Mouse (Mus musculus): ENCODE data around the gene Tmco5b. TPM values are rescaled to one million over a fixed set of nuclear protein-coding genes. Genes with fewer than 3 reads are reported as not detected.

Gene Tmco5b
- polyA plus RNA-seq (2016; fragmentation: Nextera tagmentation; extraction: Ambion mirVana), result 0.16 TPM in 1 of 2 replicates, not detected in the other

- WGBS, result 85% methylated on average over 2 of the region's 2 CpGs
- DNase-seq (ENCODE audit: low spot score), result no peak
- no peaks in the 10 kb centered on the region for H3K27me3 ChIP-seq (replicated peaks; ENCODE audit: low read depth, poor library complexity, severe bottlenecking)
Observed at GRCm38 (mm10) chr2:113285432-113285831, at the start of gene Tmco5b. Gene Tmco5b (plus strand): TSS chr2:113285732.

GRCm38 (mm10) chr2:113236993-113237392 is 48.5 kb upstream of the Tmco5b start:
- Histone ChIP-seq H3K9me3 (no peaks in the 10 kb centered on the region), H3K27ac (replicated peaks) (no peak overlapping the region), H3K27me3 (replicated peaks; ENCODE audit: low read depth, poor library complexity, severe bottlenecking) (no peaks in the 10 kb centered on the region), H3K4me3 (no peak overlapping the region), H3K4me1 (no peaks in the 10 kb centered on the region), H3K36me3 (replicated peaks) (no peaks in the 10 kb centered on the region)
- 80% methylated on average over 1 of the region's 1 CpGs for WGBS
- no peak for DNase-seq (ENCODE audit: low spot score)

More at GRCm38 (mm10) chr2:113285432-113285831, at the start of gene Tmco5b:
- Histone ChIP-seq H3K4me1 (no peaks in the 10 kb centered on the region), H3K36me3 (replicated peaks) (no peaks in the 10 kb centered on the region), H3K27ac (replicated peaks) (no peak within 1 kb of the TSS), H3K9me3 (no peaks in the 10 kb centered on the region), H3K4me3 (no peak within 1 kb of the TSS)

GRCm38 (mm10) chr2:113238871-113239270 is 46.7 kb upstream of the Tmco5b start:
- WGBS, result 78% methylated on average over 5 of the region's 5 CpGs
- Histone ChIP-seq H3K9me3 (no peaks in the 10 kb centered on the region), H3K27me3 (replicated peaks; ENCODE audit: low read depth, poor library complexity, severe bottlenecking) (no peaks in the 10 kb centered on the region), H3K4me3 (no peak overlapping the region), H3K27ac (replicated peaks) (no peak overlapping the region), H3K4me1 (no peaks in the 10 kb centered on the region), H3K36me3 (replicated peaks) (no peaks in the 10 kb centered on the region)
- DNase-seq (ENCODE audit: low spot score), result no peak

DNA sequence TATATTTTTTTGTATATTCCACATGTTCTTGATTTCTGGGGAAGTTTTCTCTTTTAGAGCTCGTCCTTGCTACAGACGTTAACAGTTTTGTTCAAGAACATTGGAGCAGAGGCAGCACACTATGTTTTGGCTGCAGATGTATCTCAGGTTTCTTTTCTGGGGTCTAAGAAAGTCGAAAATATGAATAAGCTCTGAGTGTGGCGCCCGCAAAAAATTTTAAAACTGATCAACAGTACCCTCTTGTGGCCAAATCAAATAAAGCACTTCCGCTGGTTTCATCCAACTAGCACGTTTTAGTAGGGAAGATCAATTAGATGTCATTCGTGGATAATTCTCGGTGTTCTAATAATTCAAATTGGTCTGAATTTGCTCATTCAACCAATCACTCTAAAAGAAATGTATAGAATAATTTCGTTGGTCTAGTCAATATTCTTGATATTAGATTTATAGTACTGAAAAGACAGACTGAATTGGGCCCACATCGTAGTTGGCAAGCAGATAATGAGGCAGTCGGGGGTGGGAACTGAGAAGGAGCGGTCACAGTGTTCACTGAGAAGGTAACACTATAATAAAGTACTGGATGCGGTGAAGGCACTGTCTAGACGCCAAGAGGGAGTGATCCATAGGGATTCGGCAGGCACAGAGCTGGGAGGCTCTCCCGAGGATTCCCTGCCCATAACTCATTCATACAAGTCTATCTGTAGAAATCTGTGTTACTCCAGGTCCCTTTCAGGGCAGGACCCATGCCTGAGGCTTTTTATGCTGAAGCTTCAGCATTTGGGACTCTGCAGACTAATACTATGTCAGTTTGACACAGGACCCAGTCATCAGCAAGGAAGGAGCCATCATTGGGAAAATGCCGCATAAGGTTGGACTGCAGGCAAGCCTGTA is 17.1 kb downstream of the Tmco5b start:
- H3K9me3 ChIP-seq, result no peaks in the 10 kb centered on the region
- DNase-seq (ENCODE audit: low spot score), result peak; percentile 34
- 46% methylated on average over 18 of the region's 18 CpGs for WGBS
- H3K27me3 ChIP-seq (replicated peaks; ENCODE audit: low read depth, poor library complexity, severe bottlenecking), result 0 out of 2 replicates have a peak, but pooled peaks cover 3% of the 10 kb centered on the region
- H3K4me3 ChIP-seq, result no peak overlapping the region
- no peak overlapping the region for H3K27ac ChIP-seq (replicated peaks)
- no peaks in the 10 kb centered on the region for H3K4me1 ChIP-seq
- no peaks in the 10 kb centered on the region for H3K36me3 ChIP-seq (replicated peaks)

DNA sequence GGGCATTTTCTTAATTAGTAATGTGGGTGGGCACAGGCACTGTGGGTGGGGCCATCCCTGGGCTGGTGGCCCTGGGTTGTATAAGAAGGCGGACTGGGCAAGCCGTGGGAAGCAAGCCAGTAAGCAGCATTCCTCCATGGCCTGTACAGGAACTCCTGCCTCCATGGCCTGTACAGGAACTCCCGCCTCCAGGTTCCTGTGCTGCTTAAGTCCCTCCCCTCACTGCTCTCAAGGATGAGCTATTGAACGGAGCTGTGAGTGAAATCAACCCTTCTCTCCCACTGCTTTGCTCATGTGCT is 17.7 kb downstream of the Tmco5b start:
- 77% methylated on average over 4 of the region's 4 CpGs for WGBS
- H3K27me3 ChIP-seq (replicated peaks; ENCODE audit: low read depth, poor library complexity, severe bottlenecking), result 0 out of 2 replicates have a peak, but pooled peaks cover 3% of the 10 kb centered on the region
- H3K9me3 ChIP-seq, result no peaks in the 10 kb centered on the region

GRCm38 (mm10) chr2:113305339-113305738 is 19.8 kb downstream of the Tmco5b start:
- 0 out of 2 replicates have a peak, but pooled peaks cover 3% of the 10 kb centered on the region for H3K27me3 ChIP-seq (replicated peaks; ENCODE audit: low read depth, poor library complexity, severe bottlenecking)
- no peaks in the 10 kb centered on the region for H3K4me1 ChIP-seq
- 17% methylated on average over 4 of the region's 4 CpGs for WGBS
- H3K9me3 ChIP-seq, result no peaks in the 10 kb centered on the region
- no peak overlapping the region for H3K27ac ChIP-seq (replicated peaks)
- DNase-seq (ENCODE audit: low spot score), result peak; percentile 70
- no peak overlapping the region for H3K4me3 ChIP-seq
- H3K36me3 ChIP-seq (replicated peaks), result no peaks in the 10 kb centered on the region

More for the DNA sequence above, 17.7 kb downstream of the Tmco5b start:
- Histone ChIP-seq H3K4me3 (no peak overlapping the region), H3K4me1 (no peaks in the 10 kb centered on the region), H3K27ac (replicated peaks) (no peak overlapping the region), H3K36me3 (replicated peaks) (no peaks in the 10 kb centered on the region)
- DNase-seq (ENCODE audit: low spot score), result no peak

GRCm38 (mm10) chr2:113311211-113311610 is 25.7 kb downstream of the Tmco5b start:
- H3K36me3 ChIP-seq (replicated peaks), result no peaks in the 10 kb centered on the region
- H3K4me3 ChIP-seq, result no peak overlapping the region
- no peak overlapping the region for H3K27ac ChIP-seq (replicated peaks)
- WGBS, result 85% methylated on average over 3 of the region's 3 CpGs
- H3K27me3 ChIP-seq (replicated peaks; ENCODE audit: low read depth, poor library complexity, severe bottlenecking), result no peaks in the 10 kb centered on the region
- H3K9me3 ChIP-seq, result no peaks in the 10 kb centered on the region
- DNase-seq (ENCODE audit: low spot score), result no peak
- no peaks in the 10 kb centered on the region for H3K4me1 ChIP-seq

GRCm38 (mm10) chr2:113323016-113323415 is 37.5 kb downstream of the Tmco5b start:
- H3K4me3 ChIP-seq, result no peak overlapping the region
- H3K27me3 ChIP-seq (replicated peaks; ENCODE audit: low read depth, poor library complexity, severe bottlenecking), result peaks cover 5% of the 10 kb centered on the region
- no peaks in the 10 kb centered on the region for H3K36me3 ChIP-seq (replicated peaks)
- DNase-seq (ENCODE audit: low spot score), result no peak
- H3K9me3 ChIP-seq, result no peaks in the 10 kb centered on the region
- 29% methylated on average over 7 of the region's 7 CpGs for WGBS
- peaks cover 10% of the 10 kb centered on the region for H3K4me1 ChIP-seq
- H3K27ac ChIP-seq (replicated peaks), result no peak overlapping the region

DNA sequence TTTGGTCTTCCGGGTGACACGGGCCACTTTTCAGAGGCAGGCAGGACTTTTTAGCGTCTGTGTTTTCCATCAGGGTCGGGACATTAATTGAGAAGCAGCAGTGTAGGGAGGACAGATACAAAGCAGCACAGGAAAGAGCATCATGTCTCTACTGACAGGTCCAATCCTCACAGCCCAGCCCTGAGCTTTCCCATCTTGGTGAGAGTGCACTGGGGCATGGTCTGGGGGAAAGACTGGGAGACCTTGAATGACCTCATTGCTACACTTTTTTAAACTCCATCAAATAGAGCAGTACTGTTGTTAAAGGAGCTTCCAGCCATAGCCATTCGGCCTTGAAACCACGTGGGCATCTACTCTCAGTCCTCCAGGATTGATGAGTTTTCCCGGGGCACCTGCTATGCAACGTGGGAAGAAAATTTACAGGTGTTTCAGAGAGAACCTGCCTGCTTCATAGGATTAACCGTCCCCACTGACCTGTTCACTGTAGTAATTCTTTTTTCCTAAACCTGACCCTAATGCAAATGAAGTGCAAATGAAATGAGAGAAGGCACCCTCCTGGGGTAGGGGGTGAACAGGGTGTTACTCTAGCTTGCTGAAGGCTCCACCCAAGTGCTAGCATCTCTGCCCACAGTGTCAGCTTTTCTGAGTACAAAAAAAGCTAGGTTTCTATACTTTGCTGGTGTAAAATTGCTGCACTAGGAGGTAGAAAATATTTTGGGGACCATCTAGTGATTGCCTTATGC is 48.4 kb downstream of the Tmco5b start:
- Histone ChIP-seq H3K27ac (replicated peaks) (no peak overlapping the region), H3K27me3 (replicated peaks; ENCODE audit: low read depth, poor library complexity, severe bottlenecking) (peaks cover 12% of the 10 kb centered on the region), H3K4me3 (no peak overlapping the region), H3K36me3 (replicated peaks) (no peaks in the 10 kb centered on the region), H3K9me3 (no peaks in the 10 kb centered on the region), H3K4me1 (no peaks in the 10 kb centered on the region)
- 57% methylated on average over 9 of the region's 9 CpGs for WGBS
- DNase-seq (ENCODE audit: low spot score), result no peak

DNA sequence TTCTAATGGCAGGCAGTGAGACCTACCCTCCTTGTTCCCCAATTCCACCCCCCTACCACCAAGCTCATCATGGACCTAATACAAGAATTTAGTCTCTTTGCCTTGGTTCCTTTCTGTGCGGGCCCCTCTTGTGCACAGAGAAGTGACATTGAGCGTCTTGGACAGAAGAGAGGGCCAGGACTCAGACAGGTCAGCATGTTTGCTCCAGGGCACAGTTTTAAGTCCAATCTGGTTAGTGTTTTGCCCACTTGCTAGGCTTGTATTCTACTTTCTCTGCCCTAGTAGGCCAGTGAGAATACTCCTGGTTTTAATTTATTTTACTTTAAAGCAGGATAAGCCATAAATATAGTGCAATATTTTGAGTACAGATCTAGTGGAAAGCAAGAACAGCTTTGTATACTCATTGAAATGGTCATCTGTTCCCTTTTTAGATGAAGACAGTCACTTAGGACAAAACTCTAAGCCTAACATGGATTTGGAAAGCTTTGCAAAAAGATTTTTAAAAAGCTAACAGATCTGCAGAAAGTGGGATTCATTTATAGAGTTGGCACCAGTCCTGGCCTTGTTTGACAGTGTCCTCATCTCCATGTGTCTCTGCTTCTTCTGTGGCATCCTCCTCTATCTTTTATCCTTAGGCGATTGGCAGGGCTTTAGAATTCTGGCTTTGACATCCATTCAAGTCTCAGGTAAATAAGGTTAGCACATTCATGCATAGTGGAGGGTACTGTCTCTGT is 50.2 kb downstream of the Tmco5b start:
- no peak for DNase-seq (ENCODE audit: low spot score)
- 83% methylated on average over 3 of the region's 3 CpGs for WGBS
- Histone ChIP-seq H3K27ac (replicated peaks) (no peak overlapping the region), H3K4me3 (no peak overlapping the region), H3K36me3 (replicated peaks) (no peaks in the 10 kb centered on the region), H3K27me3 (replicated peaks; ENCODE audit: low read depth, poor library complexity, severe bottlenecking) (no peaks in the 10 kb centered on the region), H3K9me3 (no peaks in the 10 kb centered on the region), H3K4me1 (no peaks in the 10 kb centered on the region)

- H3K27me3 ChIP-seq (replicated peaks; ENCODE audit: low read depth, poor library complexity, severe bottlenecking), result no peaks in the 10 kb centered on the region
- H3K27ac ChIP-seq (replicated peaks), result no peak overlapping the region
- no peaks in the 10 kb centered on the region for H3K9me3 ChIP-seq
- H3K36me3 ChIP-seq (replicated peaks), result no peaks in the 10 kb centered on the region
- H3K4me3 ChIP-seq, result no peak overlapping the region
- no peak for DNase-seq (ENCODE audit: low spot score)
- H3K4me1 ChIP-seq, result no peaks in the 10 kb centered on the region
- 87% methylated on average over 2 of the region's 2 CpGs for WGBS
Observed at GRCm38 (mm10) chr2:113344536-113344935, 59.0 kb downstream of the Tmco5b start.

Data from embryonic facial prominence, embryonic 10.5 days (tissue).